Mouse (Mus musculus): Measurements from ENCODE around the gene Sp100. TPM values are rescaled to one million over a fixed set of nuclear protein-coding genes. Genes with fewer than 3 reads are reported as not detected.

Gene Sp100
- polyA plus RNA-seq, 1 experiment from 2014 or later = 3.0 TPM

- Histone ChIP-seq H3K36me3 (0 out of 2 replicates have a peak, but pooled peaks cover 3% of the 10 kb centered on the region), H3K4me2 (peak overlapping the region; percentile 78), H3K27me3 (no peaks in the 10 kb centered on the region), H3K27ac (peak overlapping the region; percentile 70), H3K9me3 (replicated peaks) (no peaks in the 10 kb centered on the region), H3K4me1 (replicated peaks) (peaks cover 18% of the 10 kb centered on the region), H3K4me3 (replicated peaks) (peak overlapping the region; percentile 55), H3K9ac (peak overlapping the region; percentile 72)
- 20% methylated on average over 13 of the region's 13 CpGs for WGBS (ENCODE audit: insufficient replicate concordance)
- ATAC-seq (ENCODE audit: low read depth) (peak; percentile 91), DNase-seq (peak; percentile 69)
Observed at GRCm38 (mm10) chr1:85735463-85736123, 85.8 kb downstream of the Sp100 start.

DNA sequence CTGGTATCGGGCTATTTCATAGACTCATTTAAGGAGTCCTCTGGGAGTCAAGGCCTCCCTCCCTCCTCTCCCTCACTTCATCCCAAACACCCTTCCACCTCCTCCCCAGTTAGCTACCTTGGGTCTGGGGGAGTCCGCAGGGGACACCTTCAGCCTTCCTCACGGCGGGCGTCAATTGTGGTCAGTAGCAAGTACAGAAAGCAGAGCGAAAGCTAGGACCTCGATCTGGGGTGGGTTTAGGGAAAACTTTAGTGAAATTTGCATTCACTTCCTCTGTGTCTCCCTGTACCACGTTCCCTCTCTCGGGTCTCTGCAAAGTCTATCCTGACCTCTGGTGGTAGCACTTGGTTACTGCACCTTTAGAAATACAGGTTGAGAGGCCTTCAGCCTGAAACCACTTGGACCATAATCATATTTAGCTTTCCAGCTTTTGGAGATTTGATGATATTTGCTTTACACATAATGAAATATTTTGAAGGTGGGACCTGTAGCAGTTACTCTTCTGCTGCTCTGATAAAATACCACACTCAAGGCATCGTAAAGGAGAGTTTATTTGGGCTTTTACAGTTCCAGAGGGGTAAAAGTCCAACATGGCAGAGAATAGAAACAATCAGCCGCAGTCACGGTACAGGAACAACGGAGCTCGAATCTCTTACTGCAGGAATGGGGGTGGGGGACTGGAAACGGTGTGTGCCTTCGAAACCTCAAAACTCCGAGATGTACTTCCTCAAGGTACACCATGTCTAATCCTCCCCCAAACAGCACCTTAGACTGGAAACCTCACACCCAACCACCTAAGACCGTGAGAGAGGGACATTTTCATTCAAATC, 86.8 kb downstream of the Sp100 start:
- WGBS (ENCODE audit: insufficient replicate concordance) = 26% methylated on average over 18 of the region's 18 CpGs
- peak overlapping the region; percentile 55 for H3K4me3 ChIP-seq (replicated peaks)
- DNase-seq (peak; percentile 74), ATAC-seq (ENCODE audit: low read depth) (peak; percentile 35)
- peak overlapping the region; percentile 78 for H3K4me2 ChIP-seq
- peak overlapping the region; percentile 70 for H3K27ac ChIP-seq
- 0 out of 2 replicates have a peak, but pooled peaks cover 3% of the 10 kb centered on the region for H3K36me3 ChIP-seq
- no peaks in the 10 kb centered on the region for H3K27me3 ChIP-seq
- H3K9me3 ChIP-seq (replicated peaks) = no peaks in the 10 kb centered on the region
- peaks cover 18% of the 10 kb centered on the region for H3K4me1 ChIP-seq (replicated peaks)
- H3K9ac ChIP-seq = peak overlapping the region; percentile 72

GRCm38 (mm10) chr1:85739000-85739399, 89.2 kb downstream of the Sp100 start:
- no peaks in the 10 kb centered on the region for H3K9me3 ChIP-seq (replicated peaks)
- no peak for DNase-seq
- no peaks in the 10 kb centered on the region for H3K36me3 ChIP-seq
- 80% methylated on average over 4 of the region's 4 CpGs for WGBS (ENCODE audit: insufficient replicate concordance)
- H3K4me3 ChIP-seq (replicated peaks) = no peak overlapping the region
- no peak overlapping the region for H3K4me2 ChIP-seq
- ATAC-seq (ENCODE audit: low read depth) = no peak
- no peaks in the 10 kb centered on the region for H3K27me3 ChIP-seq
- no peak overlapping the region for H3K9ac ChIP-seq
- peaks cover 18% of the 10 kb centered on the region for H3K4me1 ChIP-seq (replicated peaks)
- H3K27ac ChIP-seq = no peak overlapping the region

GRCm38 (mm10) chr1:85739819-85740218, 90.0 kb downstream of the Sp100 start:
- H3K27ac ChIP-seq = no peak overlapping the region
- H3K36me3 ChIP-seq = no peaks in the 10 kb centered on the region
- ATAC-seq (ENCODE audit: low read depth) (no peak), DNase-seq (no peak)
- H3K4me2 ChIP-seq = no peak overlapping the region
- H3K27me3 ChIP-seq = no peaks in the 10 kb centered on the region
- no peak overlapping the region for H3K9ac ChIP-seq
- H3K4me3 ChIP-seq (replicated peaks) = no peak overlapping the region
- peaks cover 15% of the 10 kb centered on the region for H3K4me1 ChIP-seq (replicated peaks)
- no peaks in the 10 kb centered on the region for H3K9me3 ChIP-seq (replicated peaks)

DNA sequence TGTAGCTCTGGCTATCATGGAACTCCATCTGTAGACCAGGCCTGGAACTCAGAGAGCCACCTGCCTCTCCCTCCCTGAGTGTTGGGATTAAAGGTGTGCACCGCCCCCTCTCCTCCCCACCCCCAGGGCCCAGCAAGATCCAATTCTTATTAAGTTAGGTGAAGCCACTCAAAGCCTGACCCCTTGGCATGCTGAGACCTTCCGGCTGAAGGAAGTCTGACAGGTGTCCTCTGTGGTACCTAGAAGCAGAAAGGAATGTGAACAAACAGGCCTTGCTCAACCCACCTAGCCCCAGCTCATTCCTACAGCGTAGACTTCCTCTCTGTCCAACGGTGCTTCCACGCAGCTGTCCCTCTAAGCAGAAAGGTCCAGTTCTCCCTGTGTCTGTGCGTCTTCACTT, 91.1 kb downstream of the Sp100 start:
- Histone ChIP-seq H3K36me3 (no peaks in the 10 kb centered on the region), H3K27me3 (no peaks in the 10 kb centered on the region), H3K9ac (no peak overlapping the region), H3K9me3 (replicated peaks) (no peaks in the 10 kb centered on the region), H3K4me1 (replicated peaks) (peaks cover 5% of the 10 kb centered on the region), H3K4me3 (replicated peaks) (no peak overlapping the region), H3K27ac (no peak overlapping the region), H3K4me2 (no peak overlapping the region)
- no peak for ATAC-seq (ENCODE audit: low read depth)
- 65% methylated on average over 6 of the region's 6 CpGs for WGBS (ENCODE audit: insufficient replicate concordance)
- DNase-seq = no peak

DNA sequence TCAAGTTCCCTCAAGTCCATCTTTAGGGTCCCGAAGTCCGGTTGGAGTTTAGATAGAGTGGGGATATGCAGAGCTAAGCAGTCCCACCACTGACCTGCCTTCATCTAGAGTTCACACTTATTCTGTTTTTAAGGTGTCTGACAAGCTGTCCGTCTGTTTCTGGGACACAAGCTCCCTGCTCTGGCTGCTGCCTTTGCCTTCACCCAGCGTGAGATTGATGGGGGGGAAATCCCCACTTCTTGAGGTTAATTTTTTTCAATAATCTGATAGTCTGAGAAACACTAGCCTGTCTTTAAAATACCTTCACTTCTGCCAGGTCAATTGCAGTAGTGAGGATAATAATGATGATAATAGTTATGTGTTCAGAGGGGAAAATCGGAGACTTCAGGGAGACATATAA, 92.5 kb downstream of the Sp100 start:
- H3K27ac ChIP-seq = no peak overlapping the region
- no peaks in the 10 kb centered on the region for H3K4me1 ChIP-seq (replicated peaks)
- no peaks in the 10 kb centered on the region for H3K9me3 ChIP-seq (replicated peaks)
- H3K36me3 ChIP-seq = no peaks in the 10 kb centered on the region
- DNase-seq = no peak
- no peak overlapping the region for H3K4me2 ChIP-seq
- no peak overlapping the region for H3K4me3 ChIP-seq (replicated peaks)
- no peak for ATAC-seq (ENCODE audit: low read depth)
- WGBS (ENCODE audit: insufficient replicate concordance) = 71% methylated on average over 5 of the region's 5 CpGs
- no peaks in the 10 kb centered on the region for H3K27me3 ChIP-seq
- H3K9ac ChIP-seq = no peak overlapping the region

DNA sequence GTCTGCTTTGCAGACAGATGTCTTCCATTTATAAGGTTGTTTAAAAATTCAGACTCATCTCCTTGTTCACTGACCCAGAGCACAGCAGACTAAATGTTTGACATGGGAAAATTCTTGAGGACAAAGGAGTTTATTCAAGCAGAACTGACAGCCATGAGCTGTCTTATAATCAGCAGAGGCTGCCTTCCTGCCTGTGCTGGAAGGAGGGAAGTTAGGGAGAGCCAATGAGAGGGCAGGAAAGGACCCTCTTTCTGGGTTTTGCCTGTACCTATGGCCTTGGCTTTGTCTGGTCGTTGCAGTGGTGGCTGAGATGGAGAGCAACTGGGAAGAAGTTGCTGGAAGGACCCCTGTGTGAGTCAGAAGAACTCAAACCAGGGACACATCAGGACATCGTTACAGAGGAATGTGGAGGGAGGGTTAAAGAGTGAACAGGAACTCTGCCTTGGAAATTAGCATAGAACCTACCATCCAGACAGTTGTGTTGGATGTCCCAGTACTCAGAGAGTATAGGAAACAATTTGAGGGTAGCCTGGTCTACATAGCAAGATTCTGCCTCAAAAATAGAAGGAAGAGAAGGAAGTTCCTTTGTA, 93.2 kb downstream of the Sp100 start:
- WGBS (ENCODE audit: insufficient replicate concordance) = 18% methylated on average over 2 of the region's 2 CpGs
- H3K27ac ChIP-seq = no peak overlapping the region
- no peak overlapping the region for H3K4me2 ChIP-seq
- H3K27me3 ChIP-seq = no peaks in the 10 kb centered on the region
- no peak for DNase-seq
- no peaks in the 10 kb centered on the region for H3K9me3 ChIP-seq (replicated peaks)
- no peak for ATAC-seq (ENCODE audit: low read depth)
- no peaks in the 10 kb centered on the region for H3K4me1 ChIP-seq (replicated peaks)
- no peak overlapping the region for H3K9ac ChIP-seq
- no peaks in the 10 kb centered on the region for H3K36me3 ChIP-seq
- H3K4me3 ChIP-seq (replicated peaks) = no peak overlapping the region

DNA sequence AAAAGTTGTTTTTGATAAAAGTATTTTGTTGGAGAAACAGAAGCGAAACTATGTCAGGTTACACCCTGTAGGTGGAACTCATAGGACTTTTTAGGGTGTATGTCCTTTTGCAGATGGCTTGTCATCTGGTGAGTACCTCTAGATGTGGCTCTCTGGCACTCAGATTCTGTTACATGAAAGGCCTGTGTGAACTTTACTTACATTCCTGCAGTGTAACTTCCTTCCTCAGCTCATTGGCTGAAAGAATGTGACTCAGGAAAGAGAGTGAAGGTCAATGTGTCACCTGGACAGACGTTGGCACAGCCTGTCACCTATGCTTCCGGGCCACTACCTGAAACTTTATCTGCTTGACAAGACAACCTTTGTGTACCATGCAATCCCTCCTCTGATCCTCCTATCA, 94.8 kb downstream of the Sp100 start:
- no peaks in the 10 kb centered on the region for H3K36me3 ChIP-seq
- 58% methylated on average over 3 of the region's 3 CpGs for whole genome bisulfite sequencing (ENCODE audit: insufficient replicate concordance)
- no peak for ATAC-seq (ENCODE audit: low read depth)
- DNase-seq = no peak
- H3K4me3 ChIP-seq (replicated peaks) = no peak overlapping the region
- no peak overlapping the region for H3K9ac ChIP-seq
- H3K9me3 ChIP-seq (replicated peaks) = no peaks in the 10 kb centered on the region
- no peaks in the 10 kb centered on the region for H3K27me3 ChIP-seq
- H3K4me1 ChIP-seq (replicated peaks) = no peaks in the 10 kb centered on the region
- H3K4me2 ChIP-seq = no peak overlapping the region
- no peak overlapping the region for H3K27ac ChIP-seq

DNA sequence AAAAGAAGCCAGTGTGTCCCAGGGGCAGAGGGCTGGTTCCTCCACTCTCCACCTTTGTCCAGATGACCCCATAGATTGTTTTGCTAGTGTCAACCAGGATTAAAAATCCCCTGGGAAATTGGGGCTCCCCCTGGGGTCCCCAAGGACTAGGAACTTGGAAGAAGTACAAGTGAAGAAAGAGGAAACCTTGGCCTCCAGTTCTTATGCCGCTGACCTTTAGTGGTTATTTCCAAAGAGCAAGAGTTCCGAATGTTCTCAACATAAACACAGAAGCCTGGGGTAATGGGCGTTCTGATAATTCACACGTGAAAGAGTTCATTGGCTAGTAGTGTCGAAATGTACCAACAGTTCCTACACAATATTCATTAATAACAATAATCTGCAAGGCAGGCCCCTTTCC, 96.7 kb downstream of the Sp100 start:
- Histone ChIP-seq H3K27ac (no peak overlapping the region), H3K4me2 (no peak overlapping the region), H3K9ac (no peak overlapping the region), H3K9me3 (replicated peaks) (no peaks in the 10 kb centered on the region), H3K4me1 (replicated peaks) (peaks cover 10% of the 10 kb centered on the region), H3K36me3 (no peaks in the 10 kb centered on the region), H3K4me3 (replicated peaks) (no peak overlapping the region), H3K27me3 (no peaks in the 10 kb centered on the region)
- 68% methylated on average over 5 of the region's 5 CpGs for WGBS (ENCODE audit: insufficient replicate concordance)
- DNase-seq = no peak
- no peak for ATAC-seq (ENCODE audit: low read depth)

- Histone ChIP-seq H3K9ac (no peak overlapping the region), H3K27me3 (no peaks in the 10 kb centered on the region), H3K4me3 (replicated peaks) (no peak overlapping the region), H3K9me3 (replicated peaks) (no peaks in the 10 kb centered on the region), H3K27ac (no peak overlapping the region), H3K36me3 (no peaks in the 10 kb centered on the region), H3K4me2 (no peak overlapping the region), H3K4me1 (replicated peaks) (peaks cover 14% of the 10 kb centered on the region)
- ATAC-seq (ENCODE audit: low read depth) (no peak), DNase-seq (no peak)
- WGBS (ENCODE audit: insufficient replicate concordance) = 79% methylated on average over 2 of the region's 2 CpGs
Observed at GRCm38 (mm10) chr1:85749829-85750228, 100.0 kb downstream of the Sp100 start.

GRCm38 (mm10) chr1:85750650-85751049, 100.9 kb downstream of the Sp100 start:
- H3K4me2 ChIP-seq = no peak overlapping the region
- H3K27ac ChIP-seq = no peak overlapping the region
- no peak overlapping the region for H3K4me3 ChIP-seq (replicated peaks)
- H3K36me3 ChIP-seq = no peaks in the 10 kb centered on the region
- peaks cover 14% of the 10 kb centered on the region for H3K4me1 ChIP-seq (replicated peaks)
- DNase-seq (no peak), ATAC-seq (ENCODE audit: low read depth) (no peak)
- H3K9ac ChIP-seq = no peak overlapping the region
- WGBS (ENCODE audit: insufficient replicate concordance) = 35% methylated on average over 4 of the region's 4 CpGs
- no peaks in the 10 kb centered on the region for H3K9me3 ChIP-seq (replicated peaks)
- no peaks in the 10 kb centered on the region for H3K27me3 ChIP-seq
